Mouse (Mus musculus) brain, embryonic 14.5 days (tissue): ENCODE data around the gene Glg1.

Experiments
- CTCF ChIP-seq: fragments of 200-500 bp; IDR thresholded peaks from 2 replicates; pipeline ENCODE4 v1.5.1; 2012; ENCODE audit warnings: inconsistent platforms, mild to moderate bottlenecking, moderate library complexity, borderline replicate concordance; ENCODE audit not compliant: insufficient read depth, insufficient read length; ENCODE audit errors: extremely low read depth
- POLR2A ChIP-seq: fragments of 200-500 bp; IDR thresholded peaks from 2 replicates; pipeline ENCODE4 v1.6.1; 2012; ENCODE audit warnings: mild to moderate bottlenecking, inconsistent platforms, borderline replicate concordance; ENCODE audit not compliant: poor library complexity, insufficient read depth, insufficient read length, severe bottlenecking; ENCODE audit errors: extremely low read depth

DNA sequence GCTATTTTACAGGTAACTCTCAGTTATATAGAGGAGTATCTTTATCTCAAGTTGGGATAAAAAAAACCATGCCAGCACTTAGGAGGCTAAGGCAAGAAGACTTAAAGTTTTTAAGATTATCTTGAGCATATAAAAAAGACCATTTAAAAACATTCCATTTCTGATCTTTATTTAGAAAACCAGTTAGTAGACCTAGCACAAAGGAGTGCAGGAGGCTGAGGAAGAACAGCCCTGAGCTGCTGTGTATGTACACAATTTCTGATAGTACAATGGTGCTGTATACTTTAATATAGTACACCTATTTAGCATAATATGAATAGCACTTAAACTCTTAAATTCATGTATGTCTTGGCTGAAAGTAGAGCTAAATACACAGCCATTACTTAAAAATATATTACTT, 10.9 kb downstream of the Glg1 start:
- TF ChIP-seq POLR2A (no peak), CTCF (no peak)
